Mouse (Mus musculus) 3T3-L1 (cell line): ENCODE measurements around the gene Esrrg.

Source experiments
- DNase-seq: peaks from one replicate; pipeline ENCODE4 v3.0.0-alpha.2; 2015; ENCODE audit warnings: low read depth, low spot score

Esrrg gene

DNA sequence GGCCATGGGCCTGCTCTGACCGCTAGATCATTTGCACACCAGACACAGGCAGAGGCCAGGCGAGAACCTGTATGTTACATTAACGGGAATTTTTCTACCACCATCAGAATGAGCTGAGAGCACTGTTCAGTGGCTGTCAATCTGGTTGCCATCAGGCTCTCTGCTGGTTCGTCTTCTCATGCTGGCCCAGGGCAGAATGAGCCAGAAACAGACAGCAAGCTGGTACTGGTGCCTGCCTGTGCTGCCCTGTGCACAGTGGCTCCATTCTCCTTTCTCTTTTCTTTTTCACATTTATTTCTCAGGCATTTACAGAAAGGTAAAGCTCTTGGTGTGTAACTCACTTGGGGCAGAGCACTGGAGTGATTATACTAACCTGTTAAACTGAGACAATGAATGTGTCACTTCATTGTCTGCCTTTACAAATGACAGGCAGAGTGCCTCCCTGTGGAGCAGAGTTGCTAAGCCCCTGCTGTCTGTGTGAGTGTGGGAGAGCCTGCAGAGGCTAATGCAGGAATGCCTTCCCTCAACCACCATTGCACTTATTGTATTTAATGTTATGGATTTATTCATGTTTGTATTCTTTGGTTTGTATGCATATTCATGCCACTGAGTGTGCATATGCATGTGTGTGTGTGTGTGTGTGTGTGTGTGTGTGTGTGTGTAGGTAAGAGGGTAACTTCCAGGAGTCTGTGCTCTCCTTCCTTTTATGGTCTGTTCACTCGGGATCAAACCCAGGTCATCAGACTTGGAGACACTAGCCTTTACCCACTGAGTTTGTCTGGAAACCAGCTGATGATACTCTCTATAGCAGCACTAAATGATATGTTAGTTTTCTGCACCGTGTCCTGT is 651.9 kb downstream of the Esrrg start:
- no peak for DNase-seq

GRCm38 (mm10) chr1:188261903-188262682 is 653.5 kb downstream of the Esrrg start, which contains the start of gene Ush2a:
Ush2a (plus strand) TSS chr1:188262023.
- no peak for DNase-seq
